Mouse (Mus musculus): ENCODE data around the gene Map4k4.

Map4k4 gene

GRCm38 (mm10) chr1:39990041-39990440, 89.3 kb downstream of the Map4k4 start:
- no peak for DNase-seq (ENCODE audit: low read depth in 2 of 2, low spot score in 2 of 2)

GRCm38 (mm10) chr1:39993921-39994320, 93.2 kb downstream of the Map4k4 start:
- DNase-seq (ENCODE audit: low read depth in 2 of 2, low spot score in 2 of 2), result no peak

- DNase-seq (ENCODE audit: low read depth in 2 of 2, low spot score in 2 of 2), result no peak
Measured at GRCm38 (mm10) chr1:39995593-39995992, 94.9 kb downstream of the Map4k4 start.

GRCm38 (mm10) chr1:40000476-40000875, 99.8 kb downstream of the Map4k4 start:
- no peak for DNase-seq (ENCODE audit: low read depth in 2 of 2, low spot score in 2 of 2)

- DNase-seq (ENCODE audit: low read depth in 2 of 2, low spot score in 2 of 2), result no peak
Measured at GRCm38 (mm10) chr1:40000899-40001298, 100.2 kb downstream of the Map4k4 start.

- no peak for DNase-seq (ENCODE audit: low read depth in 2 of 2, low spot score in 2 of 2)
Measured at GRCm38 (mm10) chr1:40002129-40002727, 101.5 kb downstream of the Map4k4 start.

- no peak for DNase-seq (ENCODE audit: low read depth in 2 of 2, low spot score in 2 of 2)
Measured at GRCm38 (mm10) chr1:40006043-40006651, 105.4 kb downstream of the Map4k4 start.

- no peak for DNase-seq (ENCODE audit: low read depth in 2 of 2, low spot score in 2 of 2)
Measured at GRCm38 (mm10) chr1:40007962-40008471, 107.3 kb downstream of the Map4k4 start.

- DNase-seq (ENCODE audit: low read depth in 2 of 2, low spot score in 2 of 2), result no peak
Measured at GRCm38 (mm10) chr1:40012696-40013095, 112.0 kb downstream of the Map4k4 start.

- no peak for DNase-seq (ENCODE audit: low read depth in 2 of 2, low spot score in 2 of 2)
Measured at GRCm38 (mm10) chr1:40015066-40015678, 114.5 kb downstream of the Map4k4 start.

GRCm38 (mm10) chr1:40021617-40022016, 120.9 kb downstream of the Map4k4 start:
- DNase-seq (ENCODE audit: low read depth in 2 of 2, low spot score in 2 of 2), result no peak

- DNase-seq (ENCODE audit: low read depth in 2 of 2, low spot score in 2 of 2), result no peak
Measured at GRCm38 (mm10) chr1:40022472-40023135, 121.9 kb downstream of the Map4k4 start.

GRCm38 (mm10) chr1:40023206-40023605, 122.5 kb downstream of the Map4k4 start:
- DNase-seq (ENCODE audit: low read depth in 2 of 2, low spot score in 2 of 2), result no peak

GRCm38 (mm10) chr1:40023748-40024147, 123.0 kb downstream of the Map4k4 start:
- DNase-seq (ENCODE audit: low read depth in 2 of 2, low spot score in 2 of 2), result no peak

- DNase-seq (ENCODE audit: low read depth in 2 of 2, low spot score in 2 of 2), result no peak
Measured at GRCm38 (mm10) chr1:40024554-40025320, 124.0 kb downstream of the Map4k4 start.

GRCm38 (mm10) chr1:40025416-40025815, 124.7 kb downstream of the Map4k4 start:
- no peak for DNase-seq (ENCODE audit: low read depth in 2 of 2, low spot score in 2 of 2)

GRCm38 (mm10) chr1:40027116-40027620, 126.5 kb downstream of the Map4k4 start:
- DNase-seq (ENCODE audit: low read depth in 2 of 2, low spot score in 2 of 2), result no peak

- no peak for DNase-seq (ENCODE audit: low read depth in 2 of 2, low spot score in 2 of 2)
Measured at GRCm38 (mm10) chr1:40028207-40028998, 127.7 kb downstream of the Map4k4 start.

GRCm38 (mm10) chr1:40029597-40029996, 128.9 kb downstream of the Map4k4 start:
- no peak for DNase-seq (ENCODE audit: low read depth in 2 of 2, low spot score in 2 of 2)
